In the genomic region with DNA sequence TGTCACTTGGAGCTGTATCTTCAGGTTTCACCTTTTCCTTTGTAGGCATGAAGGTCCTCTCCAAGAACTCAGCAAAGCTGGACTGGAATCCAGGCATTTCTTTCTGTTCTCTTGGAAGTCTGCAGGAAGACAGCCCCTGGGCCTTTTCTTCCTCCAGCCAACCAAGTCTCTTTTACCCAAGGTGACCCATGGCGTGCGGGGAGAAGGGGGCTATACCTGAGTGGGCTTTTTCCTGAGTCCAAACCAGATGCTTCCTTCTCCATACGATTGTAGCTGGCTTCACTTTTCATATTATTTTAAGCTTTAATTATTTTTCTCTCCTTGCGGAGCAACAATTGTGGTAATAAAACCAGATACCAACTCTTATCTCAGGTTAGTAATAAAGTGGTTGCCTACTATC, we compare ENCODE assay signal across 16 mouse cellular contexts. TPM values are rescaled to one million over a fixed set of nuclear protein-coding genes. Genes with fewer than 3 reads are reported as not detected.
"Had no signal": no experiment of that assay in that cellular context is flagged by ENCODE, and none has a peak within 500 bp of the region (broad histone marks: within the 10 kb centered on the region; RNA-seq: fewer than 3 reads in every experiment).

No protein-coding gene starts in this region.

RNA-seq across cellular contexts. Expression of a gene that starts 23.2 kb away (rescaled TPM):
- total RNA-seq: gastrocnemius, adult 2 months; gastrocnemius, postnatal 25 days; gastrocnemius, postnatal 4 days; granulocyte monocyte progenitor cell, adult 5-6 weeks; heart, adult 18-20 months; heart, adult 8-10 months; heart, postnatal 10 days; heart, postnatal 25 days; heart, postnatal 4 days; layer of hippocampus, adult 2 months; layer of hippocampus, postnatal 10 days; layer of hippocampus, postnatal 25 days; left cerebral cortex, adult 2 months; left cerebral cortex, postnatal 14 days; left cerebral cortex, postnatal 36 days; liver, adult 2 months had no signal

RNA-seq across cellular contexts. Expression of a gene that starts 31.3 kb away (rescaled TPM):
- total RNA-seq: gastrocnemius, adult 2 months; granulocyte monocyte progenitor cell, adult 5-6 weeks; liver, adult 2 months had no signal

RNA-seq across cellular contexts. Expression of a gene that starts 40.7 kb away (rescaled TPM):
- total RNA-seq: gastrocnemius, adult 2 months; gastrocnemius, postnatal 25 days; gastrocnemius, postnatal 4 days; granulocyte monocyte progenitor cell, adult 5-6 weeks; heart, adult 18-20 months; heart, adult 8-10 months; heart, postnatal 25 days; liver, adult 2 months had no signal

RNA-seq across cellular contexts. Expression of a gene that starts 57.7 kb away (rescaled TPM):
- total RNA-seq: gastrocnemius, adult 2 months; granulocyte monocyte progenitor cell, adult 5-6 weeks; heart, adult 18-20 months; heart, adult 8-10 months; liver, adult 2 months had no signal
